Mouse (Mus musculus) adrenal gland (tissue): ENCODE data around the gene Cga.
"Not testable (repeated sequence)": the region's sequence is repeated elsewhere in the genome, so short reads cannot be mapped to it uniquely, and the experiment has no call there.

ENCODE experiments used
- intact Hi-C: fragments of 180-260 bp; cut with DNase I; formaldehyde crosslinking; loops from one replicate; pipeline ENCODE4 v1.15.1; 2025

Cga gene

GRCm38 (mm10) chr4:34889101-34889811 lies 4.3 kb upstream of the Cga start:
- intact Hi-C loops, result loop anchor here (5.0 kb wide), 1 partner anchor 67 kb away; no protein-coding TSS in a partner anchor

GRCm38 (mm10) chr4:34889812-34890185 lies 3.8 kb upstream of the Cga start:
- intact Hi-C loops, result loop anchor here (5.0 kb wide), 1 partner anchor 67 kb away; no protein-coding TSS in a partner anchor

- intact Hi-C loops, result no loop called here
Observed at GRCm38 (mm10) chr4:34898497-34898896, 4.9 kb downstream of the Cga start.

- intact Hi-C loops, result no loop called here
Observed at GRCm38 (mm10) chr4:34899322-34899721, 5.7 kb downstream of the Cga start.

- intact Hi-C loops, result no loop called here
Observed at GRCm38 (mm10) chr4:34900155-34900554, 6.6 kb downstream of the Cga start.

GRCm38 (mm10) chr4:34901166-34901565 lies 7.6 kb downstream of the Cga start:
- intact Hi-C loops, result no loop called here

- intact Hi-C loops, result not testable (repeated sequence)
Observed at GRCm38 (mm10) chr4:34901582-34901981, 8.0 kb downstream of the Cga start.

GRCm38 (mm10) chr4:34905396-34905795 lies 11.8 kb downstream of the Cga start:
- intact Hi-C loops, result no loop called here

- intact Hi-C loops, result no loop called here
Observed at GRCm38 (mm10) chr4:34906151-34906550, 12.6 kb downstream of the Cga start.

GRCm38 (mm10) chr4:34907026-34907425 lies 13.4 kb downstream of the Cga start:
- intact Hi-C loops, result no loop called here

- intact Hi-C loops, result no loop called here
Observed at GRCm38 (mm10) chr4:34908127-34908526, 14.5 kb downstream of the Cga start.

GRCm38 (mm10) chr4:34911401-34911800 lies 17.8 kb downstream of the Cga start:
- intact Hi-C loops, result no loop called here

- intact Hi-C loops, result no loop called here
Observed at GRCm38 (mm10) chr4:34912171-34912570, 18.6 kb downstream of the Cga start.

GRCm38 (mm10) chr4:34917400-34917799 lies 23.8 kb downstream of the Cga start:
- intact Hi-C loops, result no loop called here

- intact Hi-C loops, result loop anchor here (10.0 kb wide), 1 partner anchor 218 kb away; no protein-coding TSS in a partner anchor
Observed at GRCm38 (mm10) chr4:34922177-34922870, 28.7 kb downstream of the Cga start.

GRCm38 (mm10) chr4:34928386-34928785 lies 34.8 kb downstream of the Cga start:
- intact Hi-C loops, result loop anchor here (5.0 to 10.0 kb wide), 2 partner anchors 136 to 224 kb away; no protein-coding TSS in a partner anchor

- intact Hi-C loops, result no loop called here
Observed at GRCm38 (mm10) chr4:34941046-34941445, 47.5 kb downstream of the Cga start.

- intact Hi-C loops, result no loop called here
Observed at GRCm38 (mm10) chr4:34947181-34947580, 53.6 kb downstream of the Cga start.

- intact Hi-C loops, result no loop called here
Observed at GRCm38 (mm10) chr4:34953716-34954115, 60.1 kb downstream of the Cga start.
